Mouse (Mus musculus) liver, embryonic 14.5 days (tissue): ENCODE measurements around the gene Rcn1. TPM values are rescaled to one million over a fixed set of nuclear protein-coding genes. Genes with fewer than 3 reads are reported as not detected.

Source experiments
- ATAC-seq: fragments of 200-750 bp; cut with Nextera tagmentation; 2 replicates; pipeline ENCODE4 v1.8.0; 2017; ENCODE audit warnings: moderate number of reproducible peaks, mild to moderate bottlenecking, moderate library complexity; ENCODE audit not compliant: insufficient read depth
- DNase-seq, 3 experiments: peaks; one replicate each; pipeline ENCODE4 v3.0.0-alpha.2; 2012 to 2013; ENCODE audit warnings: low read depth in 3 of 3, low spot score in 3 of 3
- H3K27ac ChIP-seq: fragments of 300-500 bp; sonication (generic); 2 replicates; pipeline ENCODE4 v1.5.1; 2014; ENCODE audit warnings: moderate library complexity, mild to moderate bottlenecking, control low read depth, inconsistent platforms
- H3K27me3 ChIP-seq: fragments of 300-500 bp; sonication (generic); 2 replicates; pipeline ENCODE4 v1.6.1; 2014; ENCODE audit warnings: mild to moderate bottlenecking, low read length, moderate library complexity; ENCODE audit not compliant: control insufficient read depth, insufficient read depth
- H3K36me3 ChIP-seq: fragments of 300-500 bp; sonication (generic); replicated peaks from 2 replicates; pipeline ENCODE4 v1.6.1; 2014; ENCODE audit warnings: low read depth; ENCODE audit not compliant: control insufficient read depth, insufficient read depth
- H3K4me1 ChIP-seq, 2 experiments: fragments of 200-500 bp in 1 of 2; fragments of 300-500 bp in 1 of 2; sonication (generic) in 1 of 2; replicated peaks; 2 replicates each; pipeline ENCODE4 v1.6.1; 2012 to 2014; ENCODE audit warnings: antibody characterized with exemption in 1 of 2, inconsistent platforms in 1 of 2, low read length in 1 of 2; ENCODE audit not compliant: control insufficient read depth in 2 of 2, insufficient read depth in 2 of 2
- H3K4me2 ChIP-seq: fragments of 300-500 bp; sonication (generic); 2 replicates; pipeline ENCODE4 v1.6.1; 2014; ENCODE audit warnings: low read depth, mild to moderate bottlenecking, control low read depth, moderate library complexity
- H3K4me3 ChIP-seq, 2 experiments: fragments of 200-500 bp in 1 of 2; fragments of 300-500 bp in 1 of 2; sonication (generic) in 1 of 2; 2 replicates each; pipeline ENCODE4 v1.5.1; 2012 to 2014; ENCODE audit warnings: low read depth in 2 of 2, low read length in 2 of 2, mild to moderate bottlenecking in 2 of 2, control low read depth in 1 of 2, inconsistent platforms in 1 of 2, moderate library complexity in 1 of 2; ENCODE audit not compliant: insufficient read depth in 1 of 2
- H3K9ac ChIP-seq: fragments of 300-500 bp; sonication (generic); replicated peaks from 2 replicates; pipeline ENCODE4 v1.6.1; 2014; ENCODE audit warnings: mild to moderate bottlenecking, control low read depth, moderate library complexity
- H3K9me3 ChIP-seq: fragments of 300-500 bp; sonication (generic); 2 replicates; pipeline ENCODE4 v1.6.1; 2016; ENCODE audit warnings: low read length, mixed read lengths; ENCODE audit not compliant: control insufficient read depth
- CTCF ChIP-seq: IDR thresholded peaks from 2 replicates; pipeline ENCODE4 v1.5.1; 2016; ENCODE audit warnings: antibody characterized with exemption, low read depth, control low read depth
- EP300 ChIP-seq: IDR thresholded peaks from 2 replicates; pipeline ENCODE4 v1.6.1; 2016; ENCODE audit warnings: antibody characterized with exemption, low read depth
- WGBS: fragments of 180-500 bp; shearing (Covaris S2); extraction: QIAGEN DNeasy Blood & Tissue Kit; methylation state at CpG from one replicate; pipeline ENCODE4 v1.1.7; 2014; ENCODE audit not compliant: insufficient replicate concordance; 5-methylcytosine and 5-hydroxymethylcytosine counted together
- polyA plus RNA-seq, 2 experiments: library from polyadenylated mRNA; depleted of rRNA in 1 of 2; stranded (reverse) in 1 of 2; unstranded in 1 of 2; fragments of >200 nt; fragmentation: Nextera tagmentation in 1 of 2; extraction: Ambion mirVana in 1 of 2; gene quantifications; 2 replicates each; pipeline versions ENCODE4 v1.2.1 to v1.2.3; 2012 to 2014

Rcn1 gene
- polyA plus RNA-seq, 2 experiments = 9.3 to 14.4 TPM

GRCm38 (mm10) chr2:105430373-105430772 lies 31.3 kb upstream of the Rcn1 start:
- no peaks in the 10 kb centered on the region; the same call in none of the 2 replicates for H3K27me3 ChIP-seq
- ATAC-seq (no peak), DNase-seq (no peak)
- H3K36me3 ChIP-seq = no peaks in the 10 kb centered on the region
- no peak overlapping the region for H3K4me3 ChIP-seq
- no peak overlapping the region for H3K9ac ChIP-seq
- H3K4me1 ChIP-seq = peaks cover 4 to 13% of the 10 kb centered on the region in 2 experiments; a peak in 2 of 4 replicates
- 39% methylated on average over 5 of the region's 5 CpGs for WGBS
- TF ChIP-seq EP300 = no peak
- no peak for TF ChIP-seq CTCF
- no peak overlapping the region for H3K27ac ChIP-seq
- no peak overlapping the region for H3K4me2 ChIP-seq
- H3K9me3 ChIP-seq = no peaks in the 10 kb centered on the region

- Histone ChIP-seq H3K9me3 (no peaks in the 10 kb centered on the region), H3K36me3 (no peaks in the 10 kb centered on the region), H3K4me3 (no peak overlapping the region), H3K4me1 (peaks cover 4 to 13% of the 10 kb centered on the region in 2 experiments; a peak in 2 of 4 replicates), H3K27me3 (no peaks in the 10 kb centered on the region; the same call in none of the 2 replicates), H3K9ac (no peak overlapping the region), H3K27ac (no peak overlapping the region), H3K4me2 (no peak overlapping the region)
- TF ChIP-seq CTCF = no peak
- TF ChIP-seq EP300 = no peak
- WGBS = 43% methylated on average over 6 of the region's 6 CpGs
- ATAC-seq = no peak
- DNase-seq = no peak
Observed at GRCm38 (mm10) chr2:105429899-105430298, 30.8 kb upstream of the Rcn1 start.

- H3K4me2 ChIP-seq = no peak overlapping the region
- peaks cover 4 to 14% of the 10 kb centered on the region in 2 experiments; a peak in 2 of 4 replicates for H3K4me1 ChIP-seq
- H3K36me3 ChIP-seq = no peaks in the 10 kb centered on the region
- H3K27me3 ChIP-seq = no peaks in the 10 kb centered on the region; the same call in none of the 2 replicates
- no peak overlapping the region for H3K9ac ChIP-seq
- no peaks in the 10 kb centered on the region for H3K9me3 ChIP-seq
- 22% methylated on average over 6 of the region's 6 CpGs for WGBS
- TF ChIP-seq CTCF = no peak
- TF ChIP-seq EP300 = no peak
- H3K4me3 ChIP-seq = no peak overlapping the region
- ATAC-seq = no peak
- DNase-seq = no peak
- H3K27ac ChIP-seq = no peak overlapping the region
Observed at GRCm38 (mm10) chr2:105428467-105428866, 29.3 kb upstream of the Rcn1 start.

GRCm38 (mm10) chr2:105428029-105428428 lies 28.9 kb upstream of the Rcn1 start:
- Histone ChIP-seq H3K27me3 (no peaks in the 10 kb centered on the region; the same call in none of the 2 replicates), H3K4me2 (peak overlapping the region; percentile 56), H3K9me3 (no peaks in the 10 kb centered on the region), H3K4me1 (peaks cover 4 to 14% of the 10 kb centered on the region in 2 experiments; a peak in 3 of 4 replicates), H3K4me3 (peak overlapping the region in 1 of 2 experiments; percentile 15; a peak in 2 of 4 replicates), H3K36me3 (no peaks in the 10 kb centered on the region), H3K9ac (no peak overlapping the region), H3K27ac (no peak overlapping the region)
- 3% methylated on average over 12 of the region's 12 CpGs for WGBS
- ATAC-seq (peak; percentile 66; the same call in 1 of the 2 replicates), DNase-seq (peak; percentile 28 to 54 (median 47))
- TF ChIP-seq CTCF (peak; percentile 94), EP300 (no peak)

GRCm38 (mm10) chr2:105427447-105427846 lies 28.3 kb upstream of the Rcn1 start:
- Histone ChIP-seq H3K4me2 (peak overlapping the region; percentile 56), H3K4me3 (peak overlapping the region in 1 of 2 experiments; percentile 15; a peak in 1 of 4 replicates), H3K9ac (no peak overlapping the region; the same call in 1 of the 2 replicates), H3K27ac (no peak overlapping the region), H3K27me3 (no peaks in the 10 kb centered on the region; the same call in none of the 2 replicates), H3K9me3 (no peaks in the 10 kb centered on the region), H3K36me3 (no peaks in the 10 kb centered on the region), H3K4me1 (peaks cover 4 to 14% of the 10 kb centered on the region in 2 experiments; a peak in 3 of 4 replicates)
- DNase-seq (peak in 2 of 3 experiments; percentile 9 to 18), ATAC-seq (peak; percentile 89)
- TF ChIP-seq EP300 = peak; percentile 24; the same call in 1 of the 2 replicates
- TF ChIP-seq CTCF = no peak
- 27% methylated on average over 8 of the region's 8 CpGs for WGBS
